Mouse (Mus musculus): ENCODE results near the gene Ppp1r9a. TPM values are rescaled to one million over a fixed set of nuclear protein-coding genes. Genes with fewer than 3 reads are reported as not detected.

Ppp1r9a gene
- polyA plus RNA-seq, 1 experiment from 2014 or later = 37.4 TPM

DNA sequence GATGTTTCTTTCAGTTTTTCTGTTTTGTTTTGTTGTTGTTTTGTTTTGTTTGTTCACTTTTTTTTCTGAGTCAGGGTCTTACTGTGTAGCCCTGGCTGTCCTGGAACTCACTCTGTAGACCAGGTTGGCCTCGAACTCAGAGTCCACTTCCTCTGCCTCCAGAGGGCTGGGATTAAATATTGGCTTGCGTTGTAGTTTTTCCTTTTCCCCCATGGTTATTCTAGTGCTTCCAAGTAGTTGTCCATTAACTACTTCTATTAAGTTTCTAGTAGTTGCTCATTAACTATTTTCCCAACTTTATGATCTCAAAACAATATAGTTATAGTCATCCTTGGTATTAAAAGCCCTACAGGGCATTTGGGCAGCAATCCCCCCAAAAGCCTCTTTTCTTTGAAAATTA is 41.1 kb downstream of the Ppp1r9a start:
- H3K4me1 ChIP-seq (ENCODE audit: control insufficient read depth, insufficient read depth, low read length) = no peaks in the 10 kb centered on the region; the same call in 1 of the 2 replicates
- no peak overlapping the region for H3K4me3 ChIP-seq (ENCODE audit: low read depth, low read length)
- no peak overlapping the region for H3K27ac ChIP-seq (ENCODE audit: low read length)
- no peak overlapping the region for H3K4me2 ChIP-seq (ENCODE audit: low read length)
- ATAC-seq = no peak
- no peaks in the 10 kb centered on the region for H3K9me3 ChIP-seq (replicated peaks; ENCODE audit: control insufficient read depth, low read length, poor library complexity, severe bottlenecking)
- H3K27me3 ChIP-seq (ENCODE audit: control insufficient read depth, insufficient read depth, low read depth, low read length) = no peaks in the 10 kb centered on the region
- no peaks in the 10 kb centered on the region for H3K36me3 ChIP-seq (ENCODE audit: control insufficient read depth, insufficient read depth, low read length)
- 86% methylated on average over 2 of the region's 2 CpGs for WGBS
- no peak overlapping the region for H3K9ac ChIP-seq (ENCODE audit: low read depth, low read length)

DNA sequence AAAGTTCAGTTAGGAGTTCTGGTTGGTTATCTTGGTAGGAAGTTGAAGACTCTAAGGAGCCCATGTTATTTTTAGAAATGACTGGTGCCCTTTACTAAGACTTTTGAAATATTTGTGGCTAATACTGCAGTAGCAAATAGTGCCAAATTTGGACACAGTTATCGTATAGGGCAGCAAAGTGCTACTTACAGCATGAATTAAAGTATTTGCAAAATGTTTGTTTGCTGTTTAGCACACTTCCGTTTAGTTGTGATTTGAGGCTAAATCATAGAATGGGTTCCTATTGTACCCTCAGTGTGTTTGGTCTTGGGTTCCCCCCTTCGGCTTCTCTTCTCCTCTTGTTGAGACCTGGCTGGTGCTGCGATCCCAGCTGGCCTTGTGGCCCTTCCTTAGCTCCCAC is 45.3 kb downstream of the Ppp1r9a start:
- 94% methylated on average over 4 of the region's 4 CpGs for WGBS
- H3K9me3 ChIP-seq (replicated peaks; ENCODE audit: control insufficient read depth, low read length, poor library complexity, severe bottlenecking) = no peaks in the 10 kb centered on the region

DNA sequence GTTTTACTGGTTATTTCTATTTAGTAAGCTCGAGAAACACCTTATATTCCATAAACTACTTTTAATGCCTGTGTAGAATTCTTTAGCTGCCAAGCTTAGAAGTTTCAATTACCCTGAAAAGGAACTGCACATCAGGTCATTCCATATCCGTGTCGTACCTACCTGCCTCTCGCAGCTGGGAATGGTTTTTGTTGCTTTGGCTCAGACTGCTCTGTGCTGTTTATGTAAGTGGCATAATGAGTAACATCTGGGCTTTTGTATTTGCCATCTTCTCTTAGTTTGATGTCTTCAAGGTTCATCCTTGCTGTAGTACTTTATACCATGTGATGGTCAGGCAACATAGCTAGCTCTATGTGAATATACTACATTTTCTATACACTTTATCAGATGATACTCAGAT is 47.0 kb downstream of the Ppp1r9a start:
- Histone ChIP-seq H3K27me3 (ENCODE audit: control insufficient read depth, insufficient read depth, low read depth, low read length) (no peaks in the 10 kb centered on the region), H3K36me3 (ENCODE audit: control insufficient read depth, insufficient read depth, low read length) (no peaks in the 10 kb centered on the region), H3K4me3 (ENCODE audit: low read depth, low read length) (no peak overlapping the region), H3K4me2 (ENCODE audit: low read length) (no peak overlapping the region), H3K9ac (ENCODE audit: low read depth, low read length) (no peak overlapping the region), H3K27ac (ENCODE audit: low read length) (no peak overlapping the region), H3K9me3 (replicated peaks; ENCODE audit: control insufficient read depth, low read length, poor library complexity, severe bottlenecking) (no peaks in the 10 kb centered on the region), H3K4me1 (ENCODE audit: control insufficient read depth, insufficient read depth, low read length) (no peaks in the 10 kb centered on the region)
- WGBS = 82% methylated on average over 4 of the region's 4 CpGs
- no peak for ATAC-seq

More for the DNA sequence above, 45.3 kb downstream of the Ppp1r9a start:
- no peak for ATAC-seq
- no peak overlapping the region for H3K4me2 ChIP-seq (ENCODE audit: low read length)
- no peak overlapping the region for H3K27ac ChIP-seq (ENCODE audit: low read length)
- no peaks in the 10 kb centered on the region for H3K4me1 ChIP-seq (ENCODE audit: control insufficient read depth, insufficient read depth, low read length)
- no peak overlapping the region for H3K9ac ChIP-seq (ENCODE audit: low read depth, low read length)
- no peak overlapping the region for H3K4me3 ChIP-seq (ENCODE audit: low read depth, low read length)
- no peaks in the 10 kb centered on the region for H3K27me3 ChIP-seq (ENCODE audit: control insufficient read depth, insufficient read depth, low read depth, low read length)
- no peaks in the 10 kb centered on the region for H3K36me3 ChIP-seq (ENCODE audit: control insufficient read depth, insufficient read depth, low read length)

DNA sequence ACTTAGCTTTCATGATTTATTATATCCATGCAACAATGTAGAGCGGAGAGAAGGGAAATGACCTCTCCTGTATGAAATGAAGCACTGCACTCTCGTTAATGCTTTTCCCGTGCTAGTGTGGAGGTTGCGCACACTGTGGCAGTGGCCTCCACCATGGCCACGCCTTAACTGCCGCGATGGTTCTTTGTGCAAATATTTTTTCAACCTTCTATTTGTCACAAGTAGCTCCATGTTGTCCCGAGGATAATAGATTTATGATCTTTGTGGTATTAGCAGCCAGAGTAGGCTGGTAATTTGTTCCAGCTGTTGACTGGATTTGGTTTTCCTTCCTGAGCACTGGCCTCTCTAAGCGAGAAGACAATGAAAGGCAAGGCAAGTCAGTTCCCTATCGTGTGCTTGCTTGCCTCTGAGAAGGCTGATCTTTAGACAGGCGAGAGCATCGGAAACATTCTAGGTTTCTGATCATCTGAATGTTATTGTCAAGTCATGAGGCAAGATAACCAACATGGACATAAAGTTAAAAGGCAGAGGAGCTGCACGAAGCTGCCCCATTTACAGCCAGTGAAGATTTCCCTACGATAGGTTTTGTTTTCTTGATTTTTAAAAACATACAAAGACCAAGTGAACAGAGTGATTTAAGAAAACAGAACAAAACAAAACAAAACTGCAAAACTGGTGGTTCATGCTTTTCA is 50.5 kb downstream of the Ppp1r9a start:
- Histone ChIP-seq H3K4me2 (ENCODE audit: low read length) (no peak overlapping the region), H3K27ac (ENCODE audit: low read length) (no peak overlapping the region), H3K9me3 (replicated peaks; ENCODE audit: control insufficient read depth, low read length, poor library complexity, severe bottlenecking) (no peaks in the 10 kb centered on the region), H3K27me3 (ENCODE audit: control insufficient read depth, insufficient read depth, low read depth, low read length) (no peaks in the 10 kb centered on the region), H3K9ac (ENCODE audit: low read depth, low read length) (no peak overlapping the region), H3K36me3 (ENCODE audit: control insufficient read depth, insufficient read depth, low read length) (no peaks in the 10 kb centered on the region), H3K4me3 (ENCODE audit: low read depth, low read length) (no peak overlapping the region), H3K4me1 (ENCODE audit: control insufficient read depth, insufficient read depth, low read length) (no peaks in the 10 kb centered on the region)
- 88% methylated on average over 14 of the region's 14 CpGs for WGBS
- ATAC-seq = no peak

DNA sequence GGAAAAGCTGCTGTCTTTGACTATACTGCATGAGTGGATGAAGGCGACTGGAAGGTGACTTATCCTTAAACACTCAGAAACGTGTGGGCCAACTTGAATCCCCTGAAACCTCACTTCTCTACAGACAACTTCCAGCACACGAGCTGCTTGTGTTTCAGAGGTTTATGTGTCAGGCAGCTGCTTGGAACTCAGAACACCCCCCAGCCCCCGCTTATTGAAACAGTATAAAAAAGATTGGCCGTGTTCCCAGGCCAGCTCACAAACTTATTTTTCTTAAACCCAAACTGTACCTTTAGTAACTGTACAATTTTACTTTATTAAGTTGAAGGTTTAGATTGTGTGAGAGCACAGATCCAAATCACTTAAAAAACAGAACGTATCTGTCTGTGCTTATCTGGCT is 53.9 kb downstream of the Ppp1r9a start:
- H3K4me3 ChIP-seq (ENCODE audit: low read depth, low read length) = no peak overlapping the region
- no peak overlapping the region for H3K27ac ChIP-seq (ENCODE audit: low read length)
- H3K36me3 ChIP-seq (ENCODE audit: control insufficient read depth, insufficient read depth, low read length) = no peaks in the 10 kb centered on the region
- no peak overlapping the region for H3K9ac ChIP-seq (ENCODE audit: low read depth, low read length)
- no peaks in the 10 kb centered on the region for H3K4me1 ChIP-seq (ENCODE audit: control insufficient read depth, insufficient read depth, low read length)
- no peak overlapping the region for H3K4me2 ChIP-seq (ENCODE audit: low read length)
- ATAC-seq = no peak
- H3K27me3 ChIP-seq (ENCODE audit: control insufficient read depth, insufficient read depth, low read depth, low read length) = no peaks in the 10 kb centered on the region
- no peaks in the 10 kb centered on the region for H3K9me3 ChIP-seq (replicated peaks; ENCODE audit: control insufficient read depth, low read length, poor library complexity, severe bottlenecking)
- 71% methylated on average over 6 of the region's 6 CpGs for WGBS

DNA sequence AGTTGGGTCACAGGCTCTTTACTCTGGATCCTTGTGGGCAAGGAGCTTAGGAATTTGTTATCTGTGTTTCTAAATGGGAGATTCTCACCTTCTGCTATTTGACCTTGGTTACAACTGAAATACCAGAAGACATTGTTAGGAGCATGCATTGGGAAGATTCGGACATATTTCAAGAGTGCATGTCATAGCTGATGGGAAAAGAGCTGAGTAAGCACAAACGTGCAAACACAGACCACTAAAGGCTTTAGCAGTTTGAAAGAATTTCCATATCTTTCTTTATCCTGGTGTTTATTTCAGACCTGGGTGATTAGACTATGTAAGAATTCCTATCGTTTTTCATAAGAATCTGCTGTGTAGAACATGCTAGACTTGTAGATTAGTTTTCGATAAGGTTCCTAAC is 59.5 kb downstream of the Ppp1r9a start:
- H3K27ac ChIP-seq (ENCODE audit: low read length) = no peak overlapping the region
- H3K36me3 ChIP-seq (ENCODE audit: control insufficient read depth, insufficient read depth, low read length) = no peaks in the 10 kb centered on the region
- ATAC-seq = no peak
- no peaks in the 10 kb centered on the region for H3K27me3 ChIP-seq (ENCODE audit: control insufficient read depth, insufficient read depth, low read depth, low read length)
- 78% methylated on average over 4 of the region's 4 CpGs for WGBS
- H3K4me3 ChIP-seq (ENCODE audit: low read depth, low read length) = no peak overlapping the region
- no peak overlapping the region for H3K4me2 ChIP-seq (ENCODE audit: low read length)
- no peak overlapping the region for H3K9ac ChIP-seq (ENCODE audit: low read depth, low read length)
- H3K4me1 ChIP-seq (ENCODE audit: control insufficient read depth, insufficient read depth, low read length) = no peaks in the 10 kb centered on the region
- H3K9me3 ChIP-seq (replicated peaks; ENCODE audit: control insufficient read depth, low read length, poor library complexity, severe bottlenecking) = 0 out of 2 replicates have a peak, but pooled peaks cover 2% of the 10 kb centered on the region

DNA sequence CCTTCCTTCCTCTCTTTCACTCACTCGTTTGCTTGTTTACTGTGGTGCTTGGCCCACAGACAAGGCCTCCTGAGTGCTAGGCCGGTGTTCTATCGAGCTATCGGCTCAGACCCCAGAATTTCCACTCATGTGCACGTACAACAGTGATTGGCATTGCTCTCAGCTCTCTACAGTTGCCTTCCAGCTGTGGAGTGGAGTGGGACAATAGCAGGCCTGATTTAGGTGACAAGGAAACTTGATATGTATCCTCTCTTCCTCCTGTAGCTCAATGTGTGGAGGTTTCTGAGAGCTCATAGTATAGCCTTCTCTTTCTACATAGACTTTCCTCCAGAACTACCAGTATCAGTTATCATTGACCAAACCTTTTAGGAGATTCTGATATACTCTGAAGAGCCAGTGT is 60.3 kb downstream of the Ppp1r9a start:
- no peaks in the 10 kb centered on the region for H3K4me1 ChIP-seq (ENCODE audit: control insufficient read depth, insufficient read depth, low read length)
- no peak for ATAC-seq
- H3K27me3 ChIP-seq (ENCODE audit: control insufficient read depth, insufficient read depth, low read depth, low read length) = no peaks in the 10 kb centered on the region
- no peak overlapping the region for H3K27ac ChIP-seq (ENCODE audit: low read length)
- no peaks in the 10 kb centered on the region for H3K36me3 ChIP-seq (ENCODE audit: control insufficient read depth, insufficient read depth, low read length)
- H3K4me3 ChIP-seq (ENCODE audit: low read depth, low read length) = no peak overlapping the region
- 0 out of 2 replicates have a peak, but pooled peaks cover 2% of the 10 kb centered on the region for H3K9me3 ChIP-seq (replicated peaks; ENCODE audit: control insufficient read depth, low read length, poor library complexity, severe bottlenecking)
- H3K9ac ChIP-seq (ENCODE audit: low read depth, low read length) = no peak overlapping the region
- no peak overlapping the region for H3K4me2 ChIP-seq (ENCODE audit: low read length)
- WGBS = 71% methylated on average over 5 of the region's 5 CpGs

DNA sequence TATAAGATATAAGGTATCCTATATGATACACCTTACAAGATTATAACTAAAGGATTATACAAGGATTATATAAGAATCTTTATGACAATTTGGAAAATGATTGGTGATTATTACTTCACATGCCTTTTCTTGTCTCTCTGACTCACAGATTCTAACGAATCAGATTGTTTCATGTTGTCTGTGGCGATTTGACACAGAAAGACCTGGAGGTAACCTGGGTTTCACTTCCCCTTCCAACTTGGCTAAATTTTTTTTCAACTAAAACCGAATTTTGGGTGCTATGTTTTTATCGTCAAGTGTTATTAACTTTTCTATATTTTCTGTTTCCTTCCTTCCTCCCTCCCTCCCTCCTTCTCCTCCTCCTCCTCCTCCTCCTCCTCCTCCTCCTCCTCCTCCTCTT is 64.5 kb downstream of the Ppp1r9a start:
- Histone ChIP-seq H3K27me3 (ENCODE audit: control insufficient read depth, insufficient read depth, low read depth, low read length) (no peaks in the 10 kb centered on the region), H3K36me3 (ENCODE audit: control insufficient read depth, insufficient read depth, low read length) (no peaks in the 10 kb centered on the region), H3K9me3 (replicated peaks; ENCODE audit: control insufficient read depth, low read length, poor library complexity, severe bottlenecking) (0 out of 2 replicates have a peak, but pooled peaks cover 2% of the 10 kb centered on the region), H3K9ac (ENCODE audit: low read depth, low read length) (no peak overlapping the region), H3K4me2 (ENCODE audit: low read length) (no peak overlapping the region), H3K4me1 (ENCODE audit: control insufficient read depth, insufficient read depth, low read length) (no peaks in the 10 kb centered on the region), H3K27ac (ENCODE audit: low read length) (no peak overlapping the region), H3K4me3 (ENCODE audit: low read depth, low read length) (no peak overlapping the region)
- WGBS = 96% methylated on average over 4 of the region's 4 CpGs
- ATAC-seq = no peak

DNA sequence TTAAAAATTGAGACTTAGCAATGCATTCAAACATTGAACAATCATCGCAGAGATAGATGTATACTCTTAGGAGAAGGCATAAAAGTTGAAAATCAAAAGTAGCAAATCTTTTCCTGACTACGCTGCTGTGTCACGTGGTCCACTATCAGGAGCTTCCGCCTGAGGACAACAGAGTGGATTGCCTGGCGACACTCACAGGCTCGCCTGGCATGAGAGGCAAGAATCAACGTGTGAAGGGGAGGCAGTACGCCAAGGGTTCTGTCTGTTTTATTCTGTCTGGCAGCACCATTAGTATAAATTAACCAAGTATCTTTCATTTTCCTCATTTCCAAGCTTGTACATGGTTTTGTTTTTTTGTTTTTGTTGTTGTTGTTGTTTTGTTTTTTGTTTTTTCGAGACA is 68.5 kb downstream of the Ppp1r9a start:
- 0 out of 2 replicates have a peak, but pooled peaks cover under 1% of the 10 kb centered on the region for H3K9me3 ChIP-seq (replicated peaks; ENCODE audit: control insufficient read depth, low read length, poor library complexity, severe bottlenecking)
- 89% methylated on average over 9 of the region's 9 CpGs for WGBS
- H3K4me2 ChIP-seq (ENCODE audit: low read length) = no peak overlapping the region
- no peaks in the 10 kb centered on the region for H3K4me1 ChIP-seq (ENCODE audit: control insufficient read depth, insufficient read depth, low read length)
- H3K9ac ChIP-seq (ENCODE audit: low read depth, low read length) = no peak overlapping the region
- no peaks in the 10 kb centered on the region for H3K27me3 ChIP-seq (ENCODE audit: control insufficient read depth, insufficient read depth, low read depth, low read length)
- ATAC-seq = no peak
- no peaks in the 10 kb centered on the region for H3K36me3 ChIP-seq (ENCODE audit: control insufficient read depth, insufficient read depth, low read length)
- no peak overlapping the region for H3K4me3 ChIP-seq (ENCODE audit: low read depth, low read length)
- H3K27ac ChIP-seq (ENCODE audit: low read length) = no peak overlapping the region

Measured in midbrain, embryonic 16.5 days (tissue).